Mouse (Mus musculus) thymus, postnatal 4 days (tissue): ENCODE measurements around the gene Cntnap1.

ENCODE experiments used
- DNase-seq: peaks from one replicate; pipeline ENCODE4 v3.0.0; 2021

Cntnap1 gene

GRCm38 (mm10) chr11:101221306-101221986 is 51.1 kb downstream of the Cntnap1 start:
- DNase-seq: no peak

GRCm38 (mm10) chr11:101224337-101224736 is 54.0 kb downstream of the Cntnap1 start:
- DNase-seq: no peak

- no peak for DNase-seq
Measured at GRCm38 (mm10) chr11:101225331-101226064, 55.2 kb downstream of the Cntnap1 start.

GRCm38 (mm10) chr11:101226065-101226701 is 55.9 kb downstream of the Cntnap1 start, which contains the start of gene Ezh1:
TSS of gene Ezh1 (minus strand) at chr11:101226463.
- peak; percentile 94 for DNase-seq

- DNase-seq: no peak
Measured at GRCm38 (mm10) chr11:101229361-101229900, 59.1 kb downstream of the Cntnap1 start.

GRCm38 (mm10) chr11:101230061-101230511 is 59.8 kb downstream of the Cntnap1 start:
- DNase-seq: no peak

GRCm38 (mm10) chr11:101230526-101230925 is 60.2 kb downstream of the Cntnap1 start:
- no peak for DNase-seq

GRCm38 (mm10) chr11:101230991-101231871 is 60.9 kb downstream of the Cntnap1 start:
- no peak for DNase-seq

- DNase-seq: no peak
Measured at GRCm38 (mm10) chr11:101232010-101232839, 61.9 kb downstream of the Cntnap1 start.

GRCm38 (mm10) chr11:101233240-101233639 is 62.9 kb downstream of the Cntnap1 start:
- DNase-seq: no peak

GRCm38 (mm10) chr11:101234124-101234523 is 63.8 kb downstream of the Cntnap1 start:
- no peak for DNase-seq

GRCm38 (mm10) chr11:101235429-101235828 is 65.1 kb downstream of the Cntnap1 start:
- DNase-seq: no peak

- no peak for DNase-seq
Measured at GRCm38 (mm10) chr11:101236782-101237181, 66.5 kb downstream of the Cntnap1 start.

- no peak for DNase-seq
Measured at GRCm38 (mm10) chr11:101238071-101238647, 67.8 kb downstream of the Cntnap1 start.
